Mouse (Mus musculus) limb, embryonic 12.5 days (tissue): ENCODE results near the gene Hprt. TPM values are rescaled to one million over a fixed set of nuclear protein-coding genes. Genes with fewer than 3 reads are reported as not detected.

Experiments
- ATAC-seq: fragments of 200-750 bp; cut with Nextera tagmentation; 2 replicates; pipeline ENCODE4 v1.8.0; 2017; ENCODE audit warnings: low read depth, moderate TSS enrichment; ENCODE audit not compliant: insufficient number of reproducible peaks, insufficient read depth, low FRiP score, low TSS enrichment
- H3K27ac ChIP-seq: fragments of 300-500 bp; sonication (generic); 2 replicates; pipeline ENCODE4 v1.5.1; 2016; ENCODE audit warnings: mild to moderate bottlenecking, moderate library complexity
- H3K27me3 ChIP-seq: fragments of 300-500 bp; sonication (generic); 2 replicates; pipeline ENCODE4 v1.6.1; 2016; ENCODE audit warnings: mild to moderate bottlenecking, moderate library complexity
- H3K36me3 ChIP-seq: fragments of 300-500 bp; sonication (generic); 2 replicates; pipeline ENCODE4 v1.6.1; 2016; ENCODE audit warnings: mild to moderate bottlenecking, moderate library complexity
- H3K4me1 ChIP-seq: fragments of 300-500 bp; sonication (generic); replicated peaks from 2 replicates; pipeline ENCODE4 v1.6.1; 2016
- H3K4me2 ChIP-seq: fragments of 300-500 bp; sonication (generic); 2 replicates; pipeline ENCODE4 v1.6.1; 2016; ENCODE audit warnings: mild to moderate bottlenecking, moderate library complexity
- H3K4me3 ChIP-seq: fragments of 300-500 bp; sonication (generic); replicated peaks from 2 replicates; pipeline ENCODE4 v1.5.1; 2016; ENCODE audit warnings: mild to moderate bottlenecking
- H3K9ac ChIP-seq: fragments of 300-500 bp; sonication (generic); replicated peaks from 2 replicates; pipeline ENCODE4 v1.6.1; 2016; ENCODE audit warnings: mild to moderate bottlenecking, moderate library complexity
- H3K9me3 ChIP-seq: fragments of 300-500 bp; sonication (generic); 2 replicates; pipeline ENCODE4 v1.6.1; 2016; ENCODE audit warnings: mild to moderate bottlenecking, moderate library complexity
- WGBS: fragments of 180-500 bp; shearing (Covaris S2); methylation state at CpG from one replicate; pipeline ENCODE4 v1.1.7; 2016; 5-methylcytosine and 5-hydroxymethylcytosine counted together
- polyA plus RNA-seq: library from polyadenylated mRNA; unstranded; fragments of >200 nt; fragmentation: Nextera tagmentation; extraction: Ambion mirVana; gene quantifications from 2 replicates; pipeline ENCODE4 v1.2.1, GENCODE M21; 2016

Hprt gene
- polyA plus RNA-seq = 71.9 and 76.9 TPM in 2 replicates

- ATAC-seq = peak; percentile 90
- no peaks in the 10 kb centered on the region for H3K9me3 ChIP-seq
- H3K36me3 ChIP-seq = no peaks in the 10 kb centered on the region
- WGBS = 16% methylated on average over 65 of the region's 72 CpGs
- H3K27me3 ChIP-seq = no peaks in the 10 kb centered on the region
- peak within 1 kb of the TSS; percentile 66 for H3K4me3 ChIP-seq
- H3K9ac ChIP-seq = peak within 1 kb of the TSS; percentile 81
- H3K4me1 ChIP-seq = peaks cover 8% of the 10 kb centered on the region
- peak within 1 kb of the TSS; percentile 51 for H3K4me2 ChIP-seq
- H3K27ac ChIP-seq = peak within 1 kb of the TSS; percentile 91
These were observed at the start of gene Hprt for GRCm38 (mm10) chrX:52987905-52988783. Gene Hprt, plus strand, starts transcription at chrX:52988137.

GRCm38 (mm10) chrX:52945509-52945908, 42.4 kb upstream of the Hprt start:
- Histone ChIP-seq H3K9me3 (no peaks in the 10 kb centered on the region), H3K27me3 (no peaks in the 10 kb centered on the region), H3K9ac (no peak overlapping the region), H3K4me1 (no peaks in the 10 kb centered on the region), H3K36me3 (peaks cover 46% of the 10 kb centered on the region), H3K27ac (no peak overlapping the region), H3K4me2 (no peak overlapping the region), H3K4me3 (no peak overlapping the region)
- 97% methylated on average over 5 of the region's 5 CpGs for WGBS
- no peak for ATAC-seq

GRCm38 (mm10) chrX:52949713-52950112, 38.2 kb upstream of the Hprt start:
- H3K9ac ChIP-seq = no peak overlapping the region
- H3K4me3 ChIP-seq = no peak overlapping the region
- H3K4me1 ChIP-seq = no peaks in the 10 kb centered on the region
- H3K4me2 ChIP-seq = no peak overlapping the region
- H3K27ac ChIP-seq = no peak overlapping the region
- H3K27me3 ChIP-seq = no peaks in the 10 kb centered on the region
- no peak for ATAC-seq
- WGBS = 71% methylated on average over 2 of the region's 2 CpGs
- H3K9me3 ChIP-seq = no peaks in the 10 kb centered on the region
- H3K36me3 ChIP-seq = peaks cover 45% of the 10 kb centered on the region

GRCm38 (mm10) chrX:52956942-52957341, 31.0 kb upstream of the Hprt start:
- H3K36me3 ChIP-seq = peaks cover 15% of the 10 kb centered on the region; the same call in 1 of the 2 replicates
- H3K4me1 ChIP-seq = no peaks in the 10 kb centered on the region
- H3K27me3 ChIP-seq = no peaks in the 10 kb centered on the region
- H3K27ac ChIP-seq = no peak overlapping the region
- no peaks in the 10 kb centered on the region for H3K9me3 ChIP-seq
- H3K4me3 ChIP-seq = no peak overlapping the region
- WGBS = 89% methylated on average over 4 of the region's 4 CpGs
- H3K4me2 ChIP-seq = no peak overlapping the region
- no peak overlapping the region for H3K9ac ChIP-seq
- ATAC-seq = no peak

GRCm38 (mm10) chrX:52961559-52962110, 26.3 kb upstream of the Hprt start:
- Histone ChIP-seq H3K4me3 (no peak overlapping the region), H3K4me2 (no peak overlapping the region), H3K27ac (no peak overlapping the region), H3K27me3 (no peaks in the 10 kb centered on the region), H3K9me3 (no peaks in the 10 kb centered on the region), H3K4me1 (no peaks in the 10 kb centered on the region), H3K9ac (no peak overlapping the region), H3K36me3 (no peaks in the 10 kb centered on the region; the same call in 1 of the 2 replicates)
- WGBS = 74% methylated on average over 5 of the region's 5 CpGs
- ATAC-seq = no peak

GRCm38 (mm10) chrX:52965149-52965548, 22.8 kb upstream of the Hprt start:
- WGBS = 90% methylated on average over 2 of the region's 2 CpGs
- Histone ChIP-seq H3K9me3 (no peaks in the 10 kb centered on the region), H3K27ac (no peak overlapping the region), H3K9ac (no peak overlapping the region), H3K36me3 (no peaks in the 10 kb centered on the region), H3K4me3 (no peak overlapping the region), H3K4me1 (no peaks in the 10 kb centered on the region), H3K27me3 (no peaks in the 10 kb centered on the region), H3K4me2 (no peak overlapping the region)
- no peak for ATAC-seq

- no peaks in the 10 kb centered on the region for H3K36me3 ChIP-seq
- ATAC-seq = no peak
- 51% methylated on average over 3 of the region's 3 CpGs for WGBS
- H3K4me2 ChIP-seq = no peak overlapping the region
- no peaks in the 10 kb centered on the region for H3K9me3 ChIP-seq
- no peak overlapping the region for H3K4me3 ChIP-seq
- H3K27ac ChIP-seq = no peak overlapping the region
- H3K27me3 ChIP-seq = no peaks in the 10 kb centered on the region
- H3K9ac ChIP-seq = no peak overlapping the region
- no peaks in the 10 kb centered on the region for H3K4me1 ChIP-seq
These were observed 16.5 kb upstream of the Hprt start for GRCm38 (mm10) chrX:52971211-52972006.

GRCm38 (mm10) chrX:52972129-52972528, 15.8 kb upstream of the Hprt start:
- H3K36me3 ChIP-seq = no peaks in the 10 kb centered on the region
- H3K27me3 ChIP-seq = no peaks in the 10 kb centered on the region
- no peak overlapping the region for H3K9ac ChIP-seq
- H3K27ac ChIP-seq = no peak overlapping the region
- WGBS = 68% methylated on average over 1 of the region's 1 CpGs
- no peaks in the 10 kb centered on the region for H3K9me3 ChIP-seq
- no peak for ATAC-seq
- no peak overlapping the region for H3K4me2 ChIP-seq
- H3K4me3 ChIP-seq = no peak overlapping the region
- no peaks in the 10 kb centered on the region for H3K4me1 ChIP-seq

GRCm38 (mm10) chrX:52972680-52973079, 15.3 kb upstream of the Hprt start:
- 94% methylated on average over 1 of the region's 1 CpGs for WGBS
- no peak for ATAC-seq
- no peak overlapping the region for H3K9ac ChIP-seq

GRCm38 (mm10) chrX:52978576-52978975, 9.4 kb upstream of the Hprt start:
- no peak overlapping the region for H3K4me2 ChIP-seq
- H3K9me3 ChIP-seq = no peaks in the 10 kb centered on the region
- no peaks in the 10 kb centered on the region for H3K36me3 ChIP-seq

More at GRCm38 (mm10) chrX:52972680-52973079, 15.3 kb upstream of the Hprt start:
- no peak overlapping the region for H3K4me2 ChIP-seq
- no peak overlapping the region for H3K4me3 ChIP-seq
- no peak overlapping the region for H3K27ac ChIP-seq
- H3K4me1 ChIP-seq = no peaks in the 10 kb centered on the region
- no peaks in the 10 kb centered on the region for H3K27me3 ChIP-seq
- H3K36me3 ChIP-seq = no peaks in the 10 kb centered on the region
- no peaks in the 10 kb centered on the region for H3K9me3 ChIP-seq

GRCm38 (mm10) chrX:52981378-52981777, 6.6 kb upstream of the Hprt start:
- H3K9ac ChIP-seq = no peak overlapping the region
- H3K27ac ChIP-seq = no peak overlapping the region
- no peak for ATAC-seq
- H3K36me3 ChIP-seq = no peaks in the 10 kb centered on the region
- no peaks in the 10 kb centered on the region for H3K27me3 ChIP-seq
- WGBS = 77% methylated on average over 3 of the region's 3 CpGs
- no peaks in the 10 kb centered on the region for H3K4me1 ChIP-seq
- H3K4me2 ChIP-seq = no peak overlapping the region
- H3K4me3 ChIP-seq = no peak overlapping the region
- H3K9me3 ChIP-seq = no peaks in the 10 kb centered on the region

More at GRCm38 (mm10) chrX:52978576-52978975, 9.4 kb upstream of the Hprt start:
- ATAC-seq = no peak
- WGBS = 48% methylated on average over 1 of the region's 1 CpGs
- H3K4me3 ChIP-seq = no peak overlapping the region
- no peak overlapping the region for H3K27ac ChIP-seq
- H3K27me3 ChIP-seq = no peaks in the 10 kb centered on the region
- no peaks in the 10 kb centered on the region for H3K4me1 ChIP-seq
- no peak overlapping the region for H3K9ac ChIP-seq
